Comparison of ENCODE assay signal across 12 mouse cellular contexts in genomic region chr10:126625466-126625865, GRCm38 (mm10).
DNase-seq lines count a peak whose midpoint lies in the region; ATAC-seq and TF ChIP-seq lines count a peak whose summit lies in the region.
"Had no signal": no experiment of that assay in that cellular context is flagged by ENCODE, and none has a peak within 500 bp of the region (broad histone marks: within the 10 kb centered on the region; RNA-seq: fewer than 3 reads in every experiment).

No protein-coding gene starts in this region.

- no peak overlapping the region for H3K4me3 ChIP-seq in kidney, postnatal 0 days (replicated peaks; ENCODE audit: low read depth, low read length)
- H3K4me3 ChIP-seq: forebrain, embryonic 10.5 days; heart, embryonic 10.5 days; layer of hippocampus, adult 2 months had no signal

- no peak for ATAC-seq in kidney, postnatal 0 days (replicated peaks; ENCODE audit: low FRiP score, low read depth)
- ATAC-seq in hematopoietic stem cell, adult 5-6 weeks (replicated peaks in 1 of 2; ENCODE audit: insufficient read depth in 1 of 2, low FRiP score in 2 of 2, low TSS enrichment in 1 of 2, low read depth in 1 of 2, poor library complexity in 2 of 2, severe bottlenecking in 2 of 2): peak; percentile 76 to 82; a peak in 3 of 4 replicates
- ATAC-seq in CD4-positive, CD25-positive, alpha-beta regulatory T cell, adult 4 months: no peak
- no peak for ATAC-seq in frontal cortex, adult (ENCODE audit: low TSS enrichment)

- DNase-seq in kidney, postnatal 0 days (ENCODE audit: low spot score): peak; percentile 76
- no peak for DNase-seq in kidney, adult 11 months
- DNase-seq in 3T3-L1 (ENCODE audit: low read depth, low spot score): peak; percentile 20
- peak; percentile 57 for DNase-seq in NIH3T3 (ENCODE audit: low read depth)
- DNase-seq in frontal cortex, postnatal 10 days (ENCODE audit: low spot score in 2 of 2): no peak

- H3K4me2 ChIP-seq in kidney, postnatal 0 days (ENCODE audit: low read length): no peak overlapping the region

- no peak for TF ChIP-seq CTCF in kidney, postnatal 0 days (IDR thresholded peaks at IDR 0.05; ENCODE audit: low read depth)

- WGBS in kidney, postnatal 0 days: 54% methylated on average over 7 of the region's 7 CpGs

- H3K36me3 ChIP-seq in kidney, postnatal 0 days (ENCODE audit: insufficient read depth, low read length): no peaks in the 10 kb centered on the region
- H3K36me3 ChIP-seq: forebrain, embryonic 10.5 days; heart, embryonic 10.5 days had no signal

- no peak overlapping the region for H3K27ac ChIP-seq in kidney, postnatal 0 days
- H3K27ac ChIP-seq: forebrain, embryonic 10.5 days; heart, embryonic 10.5 days; layer of hippocampus, adult 2 months; macrophage had no signal

- H3K27me3 ChIP-seq in kidney, postnatal 0 days (ENCODE audit: insufficient read depth, low read length): no peaks in the 10 kb centered on the region

- no peak overlapping the region for H3K9ac ChIP-seq in kidney, postnatal 0 days (ENCODE audit: low read depth, low read length)

- H3K4me1 ChIP-seq in kidney, postnatal 0 days (replicated peaks; ENCODE audit: insufficient read depth, low read length): no peaks in the 10 kb centered on the region
- H3K4me1 ChIP-seq: heart, embryonic 10.5 days had no signal

- H3K9me3 ChIP-seq in kidney, postnatal 0 days (replicated peaks; ENCODE audit: low read length): no peaks in the 10 kb centered on the region
- H3K9me3 ChIP-seq: forebrain, embryonic 10.5 days; heart, embryonic 10.5 days had no signal

Comparison
In these comparisons a context has a peak if more than half of its experiments do, and no peak if none do; other contexts are left out.
1. DNase-seq: peak in kidney, postnatal 0 days (single experiment), 3T3-L1 (single experiment) and NIH3T3 (single experiment); none in kidney, adult 11 months (single experiment) and frontal cortex, postnatal 10 days (0 of 2).
2. ATAC-seq: peak in hematopoietic stem cell, adult 5-6 weeks (2 of 2); none in kidney, postnatal 0 days (single experiment), CD4-positive, CD25-positive, alpha-beta regulatory T cell, adult 4 months (single experiment) and frontal cortex, adult (single experiment).